Mouse (Mus musculus) olfactory bulb, adult 2 months (tissue): Measurements from ENCODE around the gene Ankrd27.

ENCODE experiments used
- CTCF ChIP-seq: fragments of 200-500 bp; IDR thresholded peaks from 2 replicates; pipeline ENCODE4 v1.5.1; 2012; ENCODE audit warnings: low read depth, mild to moderate bottlenecking, low read length, moderate library complexity; ENCODE audit not compliant: insufficient read depth
- POLR2A ChIP-seq: fragments of 200-500 bp; IDR thresholded peaks from 2 replicates; pipeline ENCODE4 v1.6.1; 2012; ENCODE audit warnings: mild to moderate bottlenecking, low read depth, low read length, moderate library complexity; ENCODE audit not compliant: insufficient read depth

DNA sequence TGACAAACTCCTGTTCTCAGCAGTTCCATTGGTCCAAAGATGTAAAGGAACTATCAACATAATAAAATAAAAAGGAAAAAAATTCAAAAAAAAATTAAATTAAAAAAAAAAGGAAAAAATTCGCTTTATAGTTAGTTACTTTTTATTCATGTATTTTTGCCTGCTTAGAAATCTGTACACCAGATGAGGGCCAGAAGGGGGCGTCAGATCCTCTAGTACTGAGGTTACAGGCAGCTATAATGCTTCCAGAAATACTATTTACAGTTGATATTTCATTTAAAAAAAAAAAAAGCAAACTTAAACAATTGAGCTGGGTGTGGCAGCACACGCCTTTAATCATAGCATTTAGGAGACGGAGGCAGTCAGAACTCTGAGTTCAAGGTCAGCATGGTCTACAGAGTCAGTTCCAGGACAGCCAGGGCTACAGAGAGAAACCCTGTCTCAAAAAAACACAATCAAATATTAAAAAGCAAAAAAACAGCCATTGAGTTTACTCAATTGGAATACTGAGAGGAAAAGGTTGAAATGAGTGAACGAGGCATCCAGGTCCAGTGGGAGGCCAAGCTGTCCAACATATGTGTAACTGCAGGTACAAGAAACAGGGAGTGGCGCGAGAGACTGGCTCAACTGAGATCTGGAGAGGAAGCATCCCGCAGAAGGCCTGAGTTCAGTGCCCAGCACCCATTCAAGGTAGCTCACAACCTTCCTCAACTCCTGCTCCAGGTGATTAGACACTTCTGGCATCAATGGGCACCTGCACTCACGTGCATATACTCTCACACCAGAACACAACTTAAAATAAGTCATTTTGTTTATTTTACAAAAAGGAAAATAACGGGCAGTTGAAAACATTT lies 32.1 kb upstream of the Ankrd27 start:
- TF ChIP-seq CTCF (no peak), POLR2A (no peak)
